Mouse (Mus musculus) heart, postnatal 25 days (tissue): ENCODE measurements around the gene Dlg2. TPM values are rescaled to one million over a fixed set of nuclear protein-coding genes. Genes with fewer than 3 reads are reported as not detected.

Source experiments
- DNase-seq: peaks from one replicate; pipeline ENCODE4 v3.0.0; 2022; ENCODE audit warnings: low spot score
- intact Hi-C: fragments of 180-260 bp; cut with DNase I; formaldehyde crosslinking; loops from one replicate; pipeline ENCODE4 v1.15.1; 2025
- total RNA-seq, 2 experiments: library from RNA; stranded (reverse); gene quantifications; 2 replicates each; pipeline ENCODE4 v1.2.3; 2021

The Dlg2 gene
- total RNA-seq, 2 experiments from 2014 or later: 1.0 to 1.9 TPM

- intact Hi-C loops: no loop called here
- no peak for DNase-seq
Observed at GRCm38 (mm10) chr7:91806632-91807031, 1330.2 kb downstream of the Dlg2 start.

GRCm38 (mm10) chr7:91810774-91811173 lies 1334.3 kb downstream of the Dlg2 start:
- no peak for DNase-seq
- intact Hi-C loops: no loop called here

- intact Hi-C loops: no loop called here
- no peak for DNase-seq
Observed at GRCm38 (mm10) chr7:91818004-91818403, 1341.5 kb downstream of the Dlg2 start.

GRCm38 (mm10) chr7:91832207-91832606 lies 1355.7 kb downstream of the Dlg2 start:
- intact Hi-C loops: no loop called here
- DNase-seq: no peak

- intact Hi-C loops: no loop called here
- DNase-seq: no peak
Observed at GRCm38 (mm10) chr7:91845723-91846122, 1369.3 kb downstream of the Dlg2 start.

GRCm38 (mm10) chr7:91849364-91849763 lies 1372.9 kb downstream of the Dlg2 start:
- intact Hi-C loops: no loop called here

GRCm38 (mm10) chr7:91853653-91854052 lies 1377.2 kb downstream of the Dlg2 start:
- intact Hi-C loops: no loop called here
- no peak for DNase-seq

More at GRCm38 (mm10) chr7:91849364-91849763, 1372.9 kb downstream of the Dlg2 start:
- DNase-seq: no peak

- intact Hi-C loops: no loop called here
- DNase-seq: no peak
Observed at GRCm38 (mm10) chr7:91856931-91857330, 1380.5 kb downstream of the Dlg2 start.

- no peak for DNase-seq
- intact Hi-C loops: no loop called here
Observed at GRCm38 (mm10) chr7:91862806-91863531, 1386.5 kb downstream of the Dlg2 start.

GRCm38 (mm10) chr7:91868919-91869318 lies 1392.4 kb downstream of the Dlg2 start:
- intact Hi-C loops: no loop called here
- no peak for DNase-seq

GRCm38 (mm10) chr7:91876831-91877230 lies 1400.4 kb downstream of the Dlg2 start:
- DNase-seq: no peak
- intact Hi-C loops: no loop called here

- intact Hi-C loops: no loop called here
- DNase-seq: no peak
Observed at GRCm38 (mm10) chr7:91877804-91878203, 1401.3 kb downstream of the Dlg2 start.

GRCm38 (mm10) chr7:91886336-91886735 lies 1409.9 kb downstream of the Dlg2 start:
- intact Hi-C loops: no loop called here

GRCm38 (mm10) chr7:91893991-91894390 lies 1417.5 kb downstream of the Dlg2 start:
- intact Hi-C loops: no loop called here
- no peak for DNase-seq

More at GRCm38 (mm10) chr7:91886336-91886735, 1409.9 kb downstream of the Dlg2 start:
- DNase-seq: no peak

- intact Hi-C loops: no loop called here
- DNase-seq: no peak
Observed at GRCm38 (mm10) chr7:91896935-91897334, 1420.5 kb downstream of the Dlg2 start.

- DNase-seq: no peak
- intact Hi-C loops: no loop called here
Observed at GRCm38 (mm10) chr7:91897509-91897908, 1421.0 kb downstream of the Dlg2 start.

- intact Hi-C loops: no loop called here
- no peak for DNase-seq
Observed at GRCm38 (mm10) chr7:91902503-91902902, 1426.0 kb downstream of the Dlg2 start.

- no peak for DNase-seq
- intact Hi-C loops: no loop called here
Observed at GRCm38 (mm10) chr7:91916809-91917208, 1440.3 kb downstream of the Dlg2 start.

GRCm38 (mm10) chr7:91919099-91919498 lies 1442.6 kb downstream of the Dlg2 start:
- DNase-seq: no peak
- intact Hi-C loops: no loop called here

- no peak for DNase-seq
- intact Hi-C loops: no loop called here
Observed at GRCm38 (mm10) chr7:91919738-91920137, 1443.3 kb downstream of the Dlg2 start.

GRCm38 (mm10) chr7:91934881-91935597 lies 1458.6 kb downstream of the Dlg2 start:
- intact Hi-C loops: no loop called here
- no peak for DNase-seq
